Mouse (Mus musculus) embryonic facial prominence, embryonic 13.5 days (tissue): ENCODE data around the gene C1rb. TPM values are rescaled to one million over a fixed set of nuclear protein-coding genes. Genes with fewer than 3 reads are reported as not detected.
"Not testable (repeated sequence)": the region's sequence is repeated elsewhere in the genome, so short reads cannot be mapped to it uniquely, and the experiment has no call there.

Source experiments
- ATAC-seq: fragments of 200-750 bp; cut with Nextera tagmentation; 2 replicates; pipeline ENCODE4 v1.8.0; 2017; ENCODE audit warnings: low read depth; ENCODE audit not compliant: insufficient number of reproducible peaks, insufficient read depth, low FRiP score, low TSS enrichment
- H3K27ac ChIP-seq: fragments of 300-500 bp; sonication (generic); 2 replicates; pipeline ENCODE4 v1.5.1; 2015; ENCODE audit warnings: moderate library complexity, mild to moderate bottlenecking, inconsistent platforms
- H3K27me3 ChIP-seq: fragments of 300-500 bp; sonication (generic); 2 replicates; pipeline ENCODE4 v1.6.1; 2015; ENCODE audit warnings: mild to moderate bottlenecking, inconsistent platforms
- H3K36me3 ChIP-seq: fragments of 300-500 bp; sonication (generic); 2 replicates; pipeline ENCODE4 v1.6.1; 2015; ENCODE audit warnings: mild to moderate bottlenecking, inconsistent platforms
- H3K4me1 ChIP-seq: fragments of 300-500 bp; sonication (generic); 2 replicates; pipeline ENCODE4 v1.6.1; 2015; ENCODE audit warnings: inconsistent platforms
- H3K4me2 ChIP-seq: fragments of 300-500 bp; sonication (generic); 2 replicates; pipeline ENCODE4 v1.6.1; 2015; ENCODE audit warnings: moderate library complexity, mild to moderate bottlenecking, inconsistent platforms
- H3K4me3 ChIP-seq: fragments of 300-500 bp; sonication (generic); 2 replicates; pipeline ENCODE4 v1.5.1; 2015; ENCODE audit warnings: mild to moderate bottlenecking, inconsistent platforms
- H3K9ac ChIP-seq: fragments of 300-500 bp; sonication (generic); 2 replicates; pipeline ENCODE4 v1.6.1; 2015; ENCODE audit warnings: mild to moderate bottlenecking, inconsistent platforms
- H3K9me3 ChIP-seq: fragments of 300-500 bp; sonication (generic); 2 replicates; pipeline ENCODE4 v1.6.1; 2016; ENCODE audit warnings: inconsistent platforms
- WGBS: fragments of 180-500 bp; shearing (Covaris S2); methylation state at CpG from one replicate; pipeline ENCODE4 v1.1.7; 2015; ENCODE audit warnings: mixed read lengths; 5-methylcytosine and 5-hydroxymethylcytosine counted together
- polyA plus RNA-seq: library from polyadenylated mRNA; unstranded; fragments of >200 nt; fragmentation: Nextera tagmentation; extraction: Ambion mirVana; gene quantifications from 2 replicates; pipeline ENCODE4 v1.2.1, GENCODE M21; 2015

C1rb gene
- polyA plus RNA-seq, 1 experiment from 2014 or later: not detected

DNA sequence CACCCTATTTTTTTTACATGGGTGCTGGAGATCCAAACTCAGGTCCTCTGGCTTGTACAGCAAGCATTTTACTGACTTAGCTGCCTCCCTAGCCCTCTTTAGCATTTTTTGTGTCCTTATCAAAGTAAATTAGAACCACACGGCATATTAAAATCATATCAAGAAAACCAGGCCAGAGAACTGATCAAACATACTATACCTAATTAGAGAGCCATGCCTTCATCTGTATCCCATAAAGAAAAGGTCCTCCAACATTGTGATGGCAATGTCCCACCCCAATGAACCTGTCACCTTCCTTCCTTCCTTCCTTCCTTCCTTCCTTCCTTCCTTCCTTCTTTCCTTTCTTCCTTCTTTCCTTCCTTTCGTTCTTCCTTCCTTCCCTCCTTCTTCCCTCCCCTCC, 14.1 kb upstream of the C1rb start:
- H3K27ac ChIP-seq, H3K4me3 ChIP-seq, H3K27me3 ChIP-seq, H3K36me3 ChIP-seq, H3K4me1 ChIP-seq, H3K9ac ChIP-seq, H3K9me3 ChIP-seq, H3K4me2 ChIP-seq, ATAC-seq: not testable (repeated sequence)
- 66% methylated on average over 2 of the region's 2 CpGs for WGBS

DNA sequence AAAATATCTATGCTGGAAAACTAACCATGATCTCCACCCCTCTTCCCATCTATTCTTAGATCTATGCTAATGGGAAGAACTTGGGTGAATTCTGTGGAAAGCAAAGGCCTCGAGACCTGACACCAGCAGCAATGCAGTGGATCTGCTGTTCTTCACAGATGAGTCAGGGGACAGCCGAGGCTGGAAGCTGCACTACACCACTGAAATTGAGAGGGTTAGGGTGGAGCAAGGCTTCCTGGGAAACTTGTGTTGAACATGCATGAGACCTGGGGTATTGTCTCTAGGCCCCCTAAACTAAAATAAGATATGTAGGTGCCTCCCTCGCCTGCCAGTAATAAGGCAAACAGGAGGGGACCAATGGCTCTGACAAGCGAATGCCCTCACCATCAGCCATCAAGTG, 8.9 kb upstream of the C1rb start:
- H3K27ac ChIP-seq, H3K36me3 ChIP-seq, H3K4me1 ChIP-seq, H3K27me3 ChIP-seq, H3K9ac ChIP-seq, H3K9me3 ChIP-seq, ATAC-seq, H3K4me2 ChIP-seq, H3K4me3 ChIP-seq: not testable (repeated sequence)
- WGBS: 85% methylated on average over 4 of the region's 4 CpGs

DNA sequence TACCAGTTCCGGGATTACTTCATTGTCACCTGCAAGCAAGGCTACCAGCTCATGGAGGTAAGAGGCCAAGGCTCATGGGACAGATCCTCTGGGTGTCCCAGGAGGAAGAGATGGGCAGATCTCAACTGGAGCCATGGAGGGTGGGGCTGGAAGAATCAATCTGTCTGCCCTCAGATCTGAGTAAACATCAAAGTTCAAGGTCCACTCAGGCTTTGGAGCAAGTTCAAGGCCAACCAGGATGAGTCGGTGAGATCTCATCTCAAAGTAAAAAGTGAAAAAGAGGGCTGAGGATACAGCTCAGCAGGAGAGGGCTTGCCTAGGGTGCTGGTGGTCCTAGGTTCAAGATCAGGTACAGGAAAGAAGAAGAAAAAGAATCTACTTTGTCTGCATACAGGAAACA, 8.5 kb upstream of the C1rb start:
- not testable (repeated sequence) for H3K4me1 ChIP-seq, H3K4me3 ChIP-seq, H3K9me3 ChIP-seq, H3K9ac ChIP-seq, H3K27me3 ChIP-seq, ATAC-seq, H3K27ac ChIP-seq, H3K36me3 ChIP-seq, H3K4me2 ChIP-seq
- WGBS: 98% methylated on average over 2 of the region's 2 CpGs

DNA sequence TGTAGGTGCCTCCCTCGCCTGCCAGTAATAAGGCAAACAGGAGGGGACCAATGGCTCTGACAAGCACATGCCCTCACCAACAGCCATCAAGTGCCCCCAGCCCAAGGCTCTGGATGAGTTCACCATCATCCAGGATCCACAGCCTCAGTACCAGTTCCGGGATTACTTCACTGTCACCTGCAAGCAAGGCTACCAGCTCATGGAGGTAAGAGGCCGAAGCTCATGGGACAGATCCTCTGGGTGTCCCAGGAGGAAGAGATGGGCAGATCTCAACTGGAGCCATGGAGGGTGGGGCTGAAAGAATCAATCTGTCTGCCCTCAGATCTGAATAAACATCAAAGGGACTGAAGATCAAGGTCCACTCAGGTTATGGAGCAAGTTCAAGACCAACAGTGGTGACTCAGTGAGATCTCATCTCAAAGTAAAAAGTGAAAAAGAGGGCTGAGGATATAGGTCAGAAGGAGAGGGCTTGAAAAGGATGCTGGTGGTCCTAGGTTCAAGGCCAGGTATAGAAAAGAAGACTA, 5.1 kb downstream of the C1rb start:
- WGBS: 85% methylated on average over 3 of the region's 3 CpGs
- H3K9me3 ChIP-seq, H3K9ac ChIP-seq, H3K4me2 ChIP-seq, H3K27me3 ChIP-seq, H3K36me3 ChIP-seq, H3K4me3 ChIP-seq, ATAC-seq, H3K4me1 ChIP-seq, H3K27ac ChIP-seq: not testable (repeated sequence)

DNA sequence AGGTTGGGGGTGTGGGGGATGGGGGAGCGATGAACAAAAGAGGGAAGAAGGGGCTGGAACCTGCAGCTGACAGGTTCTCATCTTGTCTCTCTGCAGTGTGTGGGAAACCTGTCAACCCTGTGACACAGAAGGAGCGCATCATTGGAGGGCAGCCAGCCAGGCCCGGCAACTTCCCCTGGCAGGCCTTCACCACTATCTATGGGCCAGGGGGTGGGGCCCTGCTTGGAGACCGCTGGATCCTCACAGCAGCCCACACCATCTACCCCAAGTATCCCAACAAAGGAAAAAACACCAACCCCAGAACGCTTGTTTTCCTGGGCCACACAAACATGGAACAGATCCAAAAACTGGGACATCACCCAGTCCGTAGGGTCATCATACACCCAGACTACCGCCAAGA, 10.1 kb downstream of the C1rb start:
- WGBS: 88% methylated on average over 7 of the region's 7 CpGs
- not testable (repeated sequence) for H3K9ac ChIP-seq, H3K4me3 ChIP-seq, ATAC-seq, H3K4me1 ChIP-seq, H3K9me3 ChIP-seq, H3K27ac ChIP-seq, H3K4me2 ChIP-seq, H3K27me3 ChIP-seq, H3K36me3 ChIP-seq

DNA sequence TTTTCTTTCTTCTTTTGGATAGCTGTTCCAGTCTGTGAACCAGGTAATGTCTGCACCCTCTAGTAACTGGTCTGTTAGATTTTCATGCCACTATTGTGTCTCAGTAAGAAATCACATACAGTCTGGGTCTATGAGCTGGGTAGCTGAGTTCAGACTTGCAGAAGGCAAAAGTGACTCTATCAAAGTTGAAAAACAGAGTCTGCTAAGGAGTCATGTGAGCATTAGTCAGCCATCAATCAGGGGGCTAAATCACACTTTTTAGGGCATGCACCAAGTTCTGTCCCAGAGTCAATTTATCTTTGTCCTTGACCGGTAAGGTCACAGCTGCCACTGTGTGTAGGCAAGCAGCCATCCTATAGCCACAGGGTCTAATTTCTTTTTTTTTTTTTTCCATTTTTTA, 12.1 kb downstream of the C1rb start:
- no peaks in the 10 kb centered on the region for H3K36me3 ChIP-seq
- H3K27me3 ChIP-seq: no peaks in the 10 kb centered on the region
- 94% methylated on average over 1 of the region's 1 CpGs for WGBS
- no peak overlapping the region for H3K4me3 ChIP-seq
- ATAC-seq: no peak
- H3K27ac ChIP-seq: no peak overlapping the region
- no peak overlapping the region for H3K4me2 ChIP-seq
- no peaks in the 10 kb centered on the region for H3K9me3 ChIP-seq
- H3K4me1 ChIP-seq: no peaks in the 10 kb centered on the region
- no peak overlapping the region for H3K9ac ChIP-seq

DNA sequence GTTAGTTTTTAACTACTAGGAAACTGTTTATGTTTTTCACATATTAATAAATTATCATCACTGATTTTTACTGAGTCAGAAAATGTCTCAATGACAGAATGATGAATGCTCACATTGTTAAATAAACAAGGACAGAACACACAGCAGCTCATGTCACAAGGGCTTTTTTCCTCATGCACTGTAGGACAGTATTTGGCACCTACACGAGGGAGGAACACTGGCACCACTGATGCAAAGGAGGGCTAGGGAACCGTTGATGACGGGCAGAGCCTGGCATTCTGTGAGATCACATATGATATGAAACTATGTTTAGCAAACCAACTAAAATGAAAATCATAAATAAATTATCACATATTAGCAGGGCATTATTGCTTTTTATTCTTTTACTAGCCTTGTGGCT, 14.8 kb downstream of the C1rb start:
- ATAC-seq: no peak

DNA sequence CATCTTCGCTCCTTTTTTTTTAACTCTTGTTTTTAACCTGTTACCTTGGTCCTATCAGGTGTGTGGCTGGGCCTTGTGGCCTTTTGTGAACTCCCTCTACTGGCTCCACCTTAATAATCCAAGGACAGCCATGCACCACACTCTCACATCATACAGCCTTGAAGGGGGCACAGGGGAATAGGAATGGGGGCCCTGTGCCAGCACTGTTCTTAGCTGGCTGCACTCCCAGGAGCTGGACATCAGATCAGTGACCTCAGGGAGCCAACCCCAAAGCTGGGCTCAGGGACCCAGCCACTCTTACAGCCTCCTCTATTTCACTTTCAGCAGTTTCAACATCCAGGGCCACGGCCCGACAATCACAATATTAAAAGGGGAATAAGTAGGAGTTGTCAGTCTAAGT, 15.7 kb downstream of the C1rb start:
- Histone ChIP-seq H3K27ac (no peak overlapping the region), H3K4me3 (no peak overlapping the region), H3K4me2 (no peak overlapping the region), H3K4me1 (no peaks in the 10 kb centered on the region), H3K27me3 (no peaks in the 10 kb centered on the region), H3K36me3 (no peaks in the 10 kb centered on the region), H3K9me3 (no peaks in the 10 kb centered on the region), H3K9ac (no peak overlapping the region)
- no peak for ATAC-seq
- 86% methylated on average over 3 of the region's 3 CpGs for WGBS

More for the DNA sequence above, 14.8 kb downstream of the C1rb start:
- Histone ChIP-seq H3K27me3 (no peaks in the 10 kb centered on the region), H3K4me1 (no peaks in the 10 kb centered on the region), H3K36me3 (no peaks in the 10 kb centered on the region), H3K9me3 (no peaks in the 10 kb centered on the region), H3K4me3 (no peak overlapping the region), H3K9ac (no peak overlapping the region), H3K4me2 (no peak overlapping the region), H3K27ac (no peak overlapping the region)
- WGBS: 82% methylated on average over 3 of the region's 3 CpGs

DNA sequence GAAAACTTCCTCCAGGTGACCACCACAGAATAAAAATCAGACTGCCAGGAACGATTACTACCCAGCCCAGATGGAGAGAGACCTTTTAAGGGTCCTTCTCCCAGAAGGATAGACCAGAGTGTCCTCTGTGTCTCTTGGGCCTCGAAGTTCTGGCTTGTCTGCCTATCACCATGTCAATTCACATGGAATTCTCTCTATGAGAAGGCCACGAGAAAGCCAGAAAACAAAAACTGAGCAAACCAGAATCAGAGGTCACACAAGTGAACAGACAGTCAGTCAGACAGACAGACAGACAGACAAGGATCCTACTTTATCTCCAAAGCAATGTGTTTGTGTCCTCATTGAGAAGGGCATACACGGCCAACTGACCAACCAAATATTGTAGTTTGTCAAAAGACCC, 16.2 kb downstream of the C1rb start:
- H3K4me3 ChIP-seq: no peak overlapping the region
- H3K9ac ChIP-seq: no peak overlapping the region
- H3K9me3 ChIP-seq: no peaks in the 10 kb centered on the region
- H3K4me2 ChIP-seq: no peak overlapping the region
- no peaks in the 10 kb centered on the region for H3K36me3 ChIP-seq
- H3K4me1 ChIP-seq: no peaks in the 10 kb centered on the region
- 68% methylated on average over 4 of the region's 4 CpGs for WGBS
- no peaks in the 10 kb centered on the region for H3K27me3 ChIP-seq
- ATAC-seq: no peak
- no peak overlapping the region for H3K27ac ChIP-seq

DNA sequence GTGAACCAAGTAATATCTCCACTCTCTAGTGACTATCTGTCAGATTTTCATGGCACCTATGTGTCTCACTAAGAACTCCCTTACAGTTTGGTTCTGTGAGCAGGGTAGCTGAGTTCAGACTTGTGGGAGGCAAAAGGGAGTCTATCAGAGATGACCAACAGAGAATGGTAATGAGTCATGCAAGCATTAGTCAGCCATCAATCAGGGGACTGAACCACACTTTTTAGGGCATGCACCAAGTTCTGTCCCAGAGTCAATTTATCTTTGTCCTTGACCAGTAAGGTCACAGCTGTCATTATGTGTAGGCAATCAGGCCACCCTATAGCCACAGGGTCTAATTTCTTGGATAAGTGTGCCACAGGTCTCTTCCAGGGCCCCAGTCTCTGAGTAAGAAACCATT, 18.7 kb downstream of the C1rb start:
- H3K27me3 ChIP-seq: no peaks in the 10 kb centered on the region
- H3K9ac ChIP-seq: no peak overlapping the region
- no peak overlapping the region for H3K27ac ChIP-seq
- no peak overlapping the region for H3K4me3 ChIP-seq
- no peaks in the 10 kb centered on the region for H3K9me3 ChIP-seq
- no peaks in the 10 kb centered on the region for H3K4me1 ChIP-seq
- H3K36me3 ChIP-seq: no peaks in the 10 kb centered on the region
- ATAC-seq: no peak
- H3K4me2 ChIP-seq: no peak overlapping the region

DNA sequence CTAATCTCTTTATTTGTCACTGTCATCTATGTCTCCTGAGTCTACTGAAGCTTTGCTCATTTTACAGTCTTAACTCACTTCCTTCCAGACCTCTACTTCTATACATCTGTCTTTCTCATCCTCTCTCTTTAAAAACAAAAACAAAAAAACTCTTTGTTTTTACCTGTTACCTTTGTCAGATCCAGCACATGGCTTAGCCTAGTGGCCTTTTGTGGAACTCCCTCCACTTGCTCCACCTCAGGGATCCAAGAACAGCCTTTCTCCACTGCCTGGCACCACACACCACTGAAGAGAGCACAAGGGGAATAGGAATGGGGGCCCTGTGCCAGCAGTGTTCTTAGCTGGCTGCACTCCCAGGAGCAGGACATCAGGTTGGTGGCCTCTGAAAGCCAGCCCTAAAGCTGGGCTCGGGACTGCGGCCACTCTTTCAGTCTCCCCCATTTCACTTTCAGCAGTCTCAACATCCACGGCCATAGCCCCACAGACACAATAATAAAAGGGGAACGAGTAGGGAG, 22.1 kb downstream of the C1rb start:
- Histone ChIP-seq H3K9ac (no peak overlapping the region), H3K4me1 (no peaks in the 10 kb centered on the region), H3K4me3 (no peak overlapping the region), H3K4me2 (no peak overlapping the region), H3K9me3 (no peaks in the 10 kb centered on the region), H3K27ac (no peak overlapping the region), H3K36me3 (no peaks in the 10 kb centered on the region), H3K27me3 (no peaks in the 10 kb centered on the region)
- WGBS: 85% methylated on average over 4 of the region's 4 CpGs
- ATAC-seq: no peak

DNA sequence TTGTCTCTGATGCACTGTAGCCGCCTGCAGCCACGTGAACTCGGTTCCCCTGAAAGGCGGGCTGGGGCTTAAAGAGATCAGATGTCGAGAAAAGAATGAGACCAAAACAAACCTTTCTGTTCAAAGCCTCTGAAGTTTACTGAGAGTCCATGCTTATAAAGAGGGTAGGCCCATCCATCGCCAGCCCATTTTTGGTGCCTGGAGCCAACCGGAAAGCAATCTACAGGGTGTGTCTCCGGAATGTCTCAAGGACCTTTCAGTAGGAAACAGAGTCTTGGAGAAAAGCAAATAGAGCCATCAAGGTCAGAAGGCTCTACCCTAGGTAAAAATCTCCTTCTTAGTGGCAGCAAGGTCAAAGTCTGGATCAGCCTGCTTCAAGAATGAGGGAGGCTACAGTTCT, 23.0 kb downstream of the C1rb start:
- no peaks in the 10 kb centered on the region for H3K4me1 ChIP-seq
- no peaks in the 10 kb centered on the region for H3K9me3 ChIP-seq
- no peak overlapping the region for H3K27ac ChIP-seq
- H3K36me3 ChIP-seq: no peaks in the 10 kb centered on the region
- no peak overlapping the region for H3K4me3 ChIP-seq
- H3K27me3 ChIP-seq: no peaks in the 10 kb centered on the region
- no peak overlapping the region for H3K9ac ChIP-seq
- no peak for ATAC-seq
- 61% methylated on average over 8 of the region's 8 CpGs for WGBS
- H3K4me2 ChIP-seq: no peak overlapping the region

DNA sequence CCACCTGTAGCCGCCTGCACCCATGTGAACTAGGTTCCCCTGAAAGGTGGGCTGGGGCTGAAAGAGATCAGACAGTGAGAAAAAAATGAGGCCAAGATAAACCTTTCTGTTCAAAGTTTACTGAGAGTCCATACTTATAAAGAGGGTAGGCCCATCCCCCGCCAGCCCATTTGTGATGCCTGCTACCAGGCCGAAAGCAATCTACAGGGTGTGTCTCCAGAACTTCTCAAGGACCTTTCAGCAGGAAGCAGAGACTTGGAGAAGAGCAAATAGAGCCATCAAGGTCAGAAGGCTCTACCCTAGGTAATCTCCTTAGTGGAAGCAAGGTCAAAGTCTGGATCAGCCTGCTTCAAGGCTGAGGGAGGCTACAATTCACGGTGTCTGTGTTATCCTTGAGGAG, 31.9 kb downstream of the C1rb start:
- ATAC-seq: no peak
- Histone ChIP-seq H3K27me3 (no peaks in the 10 kb centered on the region), H3K4me1 (no peaks in the 10 kb centered on the region), H3K9ac (no peak overlapping the region), H3K27ac (no peak overlapping the region), H3K4me3 (no peak overlapping the region), H3K4me2 (no peak overlapping the region), H3K36me3 (no peaks in the 10 kb centered on the region), H3K9me3 (peaks cover 4% of the 10 kb centered on the region; the same call in 1 of the 2 replicates)
- WGBS: 91% methylated on average over 4 of the region's 4 CpGs
